Mouse (Mus musculus) CH12.LX (cell line): ENCODE measurements around the gene Ifi35. TPM values are rescaled to one million over a fixed set of nuclear protein-coding genes. Genes with fewer than 3 reads are reported as not detected.

Experiments used
- DNase-seq: peaks from one replicate; pipeline ENCODE4 v3.0.0-alpha.2; 2013; ENCODE audit errors: extremely low read depth
- H3K27ac ChIP-seq: 2 replicates; pipeline ENCODE4 v1.5.1; 2012; ENCODE audit warnings: low read depth, mild to moderate bottlenecking, control low read depth, moderate library complexity; ENCODE audit not compliant: insufficient read depth
- H3K27me3 ChIP-seq: replicated peaks from 2 replicates; pipeline ENCODE3; 2012; ENCODE audit warnings: inconsistent platforms
- H3K36me3 ChIP-seq, 2 experiments: replicated peaks in 1 of 2; 2 replicates each; pipeline versions ENCODE3 to v1.6.1; 2012; ENCODE audit warnings: inconsistent platforms in 1 of 2, low read length in 1 of 2, mild to moderate bottlenecking in 1 of 2, mixed read lengths in 1 of 2, moderate library complexity in 1 of 2; ENCODE audit not compliant: control insufficient read depth in 1 of 2, insufficient read depth in 1 of 2
- H3K4me1 ChIP-seq, 2 experiments: 2 replicates each; pipeline ENCODE4 v1.6.1; 2012; ENCODE audit warnings: inconsistent platforms in 1 of 2, moderate library complexity in 1 of 2; ENCODE audit not compliant: insufficient read depth in 2 of 2, control insufficient read depth in 1 of 2
- H3K4me2 ChIP-seq: 2 replicates; pipeline ENCODE4 v1.6.1; 2012; ENCODE audit warnings: low read depth, mild to moderate bottlenecking, control low read depth; ENCODE audit not compliant: poor library complexity, insufficient read depth, severe bottlenecking
- H3K4me3 ChIP-seq, 3 experiments: fragments of 150-350 bp in 1 of 3; sonication (generic) in 1 of 3; replicated peaks in 1 of 3; 2 replicates each; pipeline versions ENCODE3 to v1.5.1; 2011 to 2012; ENCODE audit warnings: low read depth in 2 of 3, low read length in 2 of 3, mild to moderate bottlenecking in 2 of 3, moderate library complexity in 2 of 3, control low read depth in 1 of 3, improper control_type of control experiment in 1 of 3, inconsistent platforms in 1 of 3, mixed read lengths in 1 of 3; ENCODE audit not compliant: poor library complexity in 1 of 3
- H3K79me2 ChIP-seq: replicated peaks from 2 replicates; pipeline ENCODE4 v1.6.1; 2012; ENCODE audit warnings: mild to moderate bottlenecking, moderate library complexity; ENCODE audit not compliant: control insufficient read depth, poor library complexity, insufficient read depth, severe bottlenecking; ENCODE audit errors: extremely low read depth
- H3K9ac ChIP-seq: 2 replicates; pipeline ENCODE4 v1.6.1; 2012; ENCODE audit warnings: low read depth, mild to moderate bottlenecking, control low read depth, moderate library complexity; ENCODE audit not compliant: insufficient read depth
- H3K9me3 ChIP-seq: replicated peaks from 2 replicates; pipeline ENCODE3; 2012; ENCODE audit warnings: low read length, inconsistent platforms, mixed read lengths
- CHD1 ChIP-seq: IDR thresholded peaks from 2 replicates; pipeline ENCODE4 v1.6.1; 2012; ENCODE audit warnings: low read depth, low read length, improper control_type of control experiment, inconsistent platforms
- CHD2 ChIP-seq: IDR thresholded peaks from 2 replicates; pipeline ENCODE4 v1.6.1; 2011; ENCODE audit warnings: low read length, improper control_type of control experiment
- CTCF ChIP-seq, 2 experiments: IDR thresholded peaks in 1 of 2; conservative IDR thresholded peaks in 1 of 2; 2 replicates each; pipeline ENCODE4 v1.5.1; 2011 to 2012; ENCODE audit warnings: low read depth in 2 of 2, low read length in 2 of 2, improper control_type of control experiment in 1 of 2, inconsistent platforms in 1 of 2, mild to moderate bottlenecking in 1 of 2, moderate library complexity in 1 of 2
- EP300 ChIP-seq: IDR thresholded peaks from 2 replicates; pipeline ENCODE4 v1.6.1; 2011; ENCODE audit warnings: low read length, improper control_type of control experiment
- ETS1 ChIP-seq: conservative IDR thresholded peaks from 2 replicates; pipeline ENCODE4 v1.6.1; 2012; ENCODE audit warnings: low read depth, mild to moderate bottlenecking, inconsistent platforms, low read length, improper control_type of control experiment, moderate library complexity
- IRF4 ChIP-seq: IDR thresholded peaks from 2 replicates; pipeline ENCODE4 v1.6.1; 2014; ENCODE audit warnings: low read depth, mild to moderate bottlenecking, inconsistent platforms, low read length, improper control_type of control experiment
- JUN ChIP-seq: IDR thresholded peaks from 2 replicates; pipeline ENCODE4 v1.6.1; 2011; ENCODE audit warnings: low read depth, mild to moderate bottlenecking, low read length, improper control_type of control experiment, moderate library complexity; ENCODE audit not compliant: insufficient read depth
- MAFK ChIP-seq: IDR thresholded peaks from 2 replicates; pipeline ENCODE4 v1.6.1; 2011; ENCODE audit warnings: low read length, improper control_type of control experiment; ENCODE audit not compliant: insufficient replicate concordance
- MAX ChIP-seq: IDR thresholded peaks from 2 replicates; pipeline ENCODE4 v1.6.1; 2011; ENCODE audit warnings: low read length, improper control_type of control experiment
- POLR2A ChIP-seq: IDR thresholded peaks from 2 replicates; pipeline ENCODE4 v1.6.1; 2011; ENCODE audit warnings: low read depth, mild to moderate bottlenecking, improper control_type of control experiment, low read length
- POLR2AphosphoS2 ChIP-seq: IDR thresholded peaks from 2 replicates; pipeline ENCODE4 v1.6.1; 2011; ENCODE audit warnings: low read depth, low read length, improper control_type of control experiment
- RCOR1 ChIP-seq: conservative IDR thresholded peaks from 2 replicates; pipeline ENCODE4 v1.6.1; 2012; ENCODE audit warnings: low read depth, mild to moderate bottlenecking, inconsistent platforms, low read length, improper control_type of control experiment
- SIN3A ChIP-seq: IDR thresholded peaks from 2 replicates; pipeline ENCODE4 v1.6.1; 2012; ENCODE audit warnings: low read length, improper control_type of control experiment, inconsistent platforms
- TCF12 ChIP-seq: IDR thresholded peaks from 2 replicates; pipeline ENCODE4 v1.6.1; 2014; ENCODE audit warnings: low read depth, mild to moderate bottlenecking, inconsistent platforms, low read length, improper control_type of control experiment
- UBTF ChIP-seq: IDR thresholded peaks from 2 replicates; pipeline ENCODE4 v1.6.1; 2012; ENCODE audit warnings: low read depth, mild to moderate bottlenecking, inconsistent platforms, low read length, improper control_type of control experiment, moderate library complexity
- USF1 ChIP-seq: IDR thresholded peaks from 2 replicates; pipeline ENCODE4 v1.6.1; 2014; ENCODE audit warnings: low read depth, mild to moderate bottlenecking, inconsistent platforms, low read length, improper control_type of control experiment
- USF2 ChIP-seq: conservative IDR thresholded peaks from 2 replicates; pipeline ENCODE4 v1.6.1; 2011; ENCODE audit warnings: low read depth, low read length, improper control_type of control experiment
- ZC3H11A ChIP-seq: IDR thresholded peaks from 2 replicates; pipeline ENCODE4 v1.6.1; 2012; ENCODE audit warnings: low read depth, mild to moderate bottlenecking, inconsistent platforms, low read length, improper control_type of control experiment
- ZMIZ1 ChIP-seq: IDR thresholded peaks from 2 replicates; pipeline ENCODE4 v1.6.1; 2012; ENCODE audit warnings: low read depth, mild to moderate bottlenecking, inconsistent platforms, low read length, improper control_type of control experiment
- ZNF384 ChIP-seq: IDR thresholded peaks from 2 replicates; pipeline ENCODE4 v1.6.1; 2012; ENCODE audit warnings: low read depth, low read length, improper control_type of control experiment, inconsistent platforms
- dilution Hi-C: fragments of 300-500 bp; cut with MboI; formaldehyde crosslinking; loops from 2 replicates; pipeline ENCODE4 v1.14.3; 2020; ENCODE audit warnings: low sequenced_read_pairs; ENCODE audit not compliant: extremely low pct_unique_long_range_greater_than_20kb, extremely low pct_ligation_motif_present
- in situ Hi-C: fragments of 300-500 bp; cut with MboI; formaldehyde crosslinking; loops from 3 replicates; pipeline ENCODE4 v1.14.3; 2019; ENCODE audit warnings: low sequenced_read_pairs, low pct_ligation_motif_present, low pct_unique_long_range_greater_than_20kb, mixed read lengths
- polyA plus RNA-seq: library from polyadenylated mRNA; unstranded; fragments of >175 nt; gene quantifications from 2 replicates; pipeline ENCODE4 v1.2.1, GENCODE M21; 2012; ENCODE audit warnings: low read depth; ENCODE audit not compliant: insufficient read length
- total RNA-seq, 2 experiments: library from RNA; depleted of rRNA; stranded (reverse); fragments of 300-350 nt in 1 of 2; fragments of >200 nt in 1 of 2; gene quantifications; 2 replicates each; pipeline ENCODE4 v1.2.3; 2012 to 2014

Ifi35 gene
- total and polyA plus RNA-seq, 3 experiments, result 49.3 to 79.1 (median 63.7) TPM

- no peak overlapping the region for H3K27ac ChIP-seq
- no peaks in the 10 kb centered on the region for H3K9me3 ChIP-seq
- peaks cover 11 to 50% of the 10 kb centered on the region in 2 experiments for H3K4me1 ChIP-seq
- no peak overlapping the region for H3K9ac ChIP-seq
- DNase-seq, result no peak
- H3K4me3 ChIP-seq, result no peak overlapping the region
- H3K79me2 ChIP-seq, result no peaks in the 10 kb centered on the region
- H3K36me3 ChIP-seq, result no peaks in the 10 kb centered on the region
- peaks cover 31% of the 10 kb centered on the region for H3K27me3 ChIP-seq
- peak overlapping the region; percentile 77; the same call in 1 of the 2 replicates for H3K4me2 ChIP-seq
- dilution Hi-C loops (no loop called here), in situ Hi-C loops (no loop called here)
- TF ChIP-seq ZNF384 (peak; percentile 62), MAFK (no peak)
Observed at GRCm38 (mm10) chr11:101469155-101469554, 20.9 kb downstream of the Ifi35 start.

- H3K27ac ChIP-seq, result no peak overlapping the region
- H3K4me1 ChIP-seq, result peaks cover 8 to 44% of the 10 kb centered on the region in 2 experiments
- dilution Hi-C loops, result no loop called here
- no peak overlapping the region for H3K4me2 ChIP-seq
- no peak for DNase-seq
- TF ChIP-seq CHD1 (no peak), ZC3H11A (no peak), ZMIZ1 (no peak), CTCF (conservative IDR thresholded peaks at IDR 0.05 in 1 of 2, IDR thresholded peaks at IDR 0.05 in 1 of 2; ENCODE audit: low read depth in 2 of 2, low read length in 2 of 2) (no peak), MAX (no peak), POLR2AphosphoS2 (no peak), IRF4 (no peak), POLR2A (no peak), USF2 (no peak), USF1 (no peak), SIN3A (no peak), MAFK (no peak), ETS1 (no peak), CHD2 (no peak), UBTF (no peak), ZNF384 (no peak), TCF12 (no peak), RCOR1 (no peak), JUN (no peak), EP300 (no peak)
- TF ChIP-seq, all 38 proteins: peak for 0
- in situ Hi-C loops, result no loop called here
- H3K9ac ChIP-seq, result no peak overlapping the region
- no peaks in the 10 kb centered on the region for H3K36me3 ChIP-seq
- no peaks in the 10 kb centered on the region for H3K9me3 ChIP-seq
- no peak overlapping the region for H3K4me3 ChIP-seq
- H3K79me2 ChIP-seq, result no peaks in the 10 kb centered on the region
- H3K27me3 ChIP-seq, result peaks cover 31% of the 10 kb centered on the region
Observed at GRCm38 (mm10) chr11:101470206-101470605, 22.0 kb downstream of the Ifi35 start.
